Mouse (Mus musculus): ENCODE data around the gene Adap2. TPM values are rescaled to one million over a fixed set of nuclear protein-coding genes. Genes with fewer than 3 reads are reported as not detected.

Gene Adap2
- polyA plus RNA-seq, 1 experiment from 2014 or later, result 4.2 TPM

DNA sequence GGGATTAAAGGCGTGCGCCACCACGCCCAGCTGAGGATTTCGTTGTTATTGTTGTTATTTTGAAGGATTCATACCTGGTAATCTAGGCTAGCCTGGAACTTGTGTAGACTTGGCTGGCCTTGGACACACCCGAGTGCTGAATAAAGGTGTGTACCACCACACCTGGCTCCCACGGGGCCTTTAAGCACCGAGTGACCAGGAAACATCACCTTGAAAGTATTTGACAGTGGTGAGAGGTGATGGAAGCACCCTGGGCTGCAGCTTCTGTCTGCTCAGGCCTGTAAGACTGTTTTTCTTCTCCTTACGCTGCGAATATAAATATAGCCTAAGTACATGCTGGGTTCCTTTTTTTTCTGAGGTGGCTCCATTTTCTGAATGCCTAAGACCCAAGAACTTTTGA lies 14.2 kb downstream of the Adap2 start:
- Histone ChIP-seq H3K27ac (ENCODE audit: low read length) (no peak overlapping the region), H3K9me3 (replicated peaks; ENCODE audit: control insufficient read depth, low read length, poor library complexity, severe bottlenecking) (no peaks in the 10 kb centered on the region), H3K36me3 (ENCODE audit: control insufficient read depth, insufficient read depth, low read length) (no peaks in the 10 kb centered on the region), H3K4me3 (ENCODE audit: low read depth, low read length) (no peak overlapping the region), H3K4me2 (ENCODE audit: low read length) (no peak overlapping the region), H3K27me3 (ENCODE audit: control insufficient read depth, insufficient read depth, low read depth, low read length) (no peaks in the 10 kb centered on the region), H3K4me1 (ENCODE audit: control insufficient read depth, insufficient read depth, low read length) (no peaks in the 10 kb centered on the region), H3K9ac (ENCODE audit: low read depth, low read length) (no peak overlapping the region)
- ATAC-seq, result no peak
- WGBS, result 93% methylated on average over 9 of the region's 9 CpGs

GRCm38 (mm10) chr11:80168611-80169249 lies 14.8 kb downstream of the Adap2 start:
- H3K27me3 ChIP-seq (ENCODE audit: control insufficient read depth, insufficient read depth, low read depth, low read length), result no peaks in the 10 kb centered on the region
- H3K9me3 ChIP-seq (replicated peaks; ENCODE audit: control insufficient read depth, low read length, poor library complexity, severe bottlenecking), result no peaks in the 10 kb centered on the region
- H3K4me2 ChIP-seq (ENCODE audit: low read length), result no peak overlapping the region
- no peak overlapping the region for H3K4me3 ChIP-seq (ENCODE audit: low read depth, low read length)
- ATAC-seq, result no peak
- no peak overlapping the region for H3K27ac ChIP-seq (ENCODE audit: low read length)
- H3K36me3 ChIP-seq (ENCODE audit: control insufficient read depth, insufficient read depth, low read length), result no peaks in the 10 kb centered on the region
- no peak overlapping the region for H3K9ac ChIP-seq (ENCODE audit: low read depth, low read length)
- 85% methylated on average over 4 of the region's 4 CpGs for WGBS
- no peaks in the 10 kb centered on the region for H3K4me1 ChIP-seq (ENCODE audit: control insufficient read depth, insufficient read depth, low read length)

DNA sequence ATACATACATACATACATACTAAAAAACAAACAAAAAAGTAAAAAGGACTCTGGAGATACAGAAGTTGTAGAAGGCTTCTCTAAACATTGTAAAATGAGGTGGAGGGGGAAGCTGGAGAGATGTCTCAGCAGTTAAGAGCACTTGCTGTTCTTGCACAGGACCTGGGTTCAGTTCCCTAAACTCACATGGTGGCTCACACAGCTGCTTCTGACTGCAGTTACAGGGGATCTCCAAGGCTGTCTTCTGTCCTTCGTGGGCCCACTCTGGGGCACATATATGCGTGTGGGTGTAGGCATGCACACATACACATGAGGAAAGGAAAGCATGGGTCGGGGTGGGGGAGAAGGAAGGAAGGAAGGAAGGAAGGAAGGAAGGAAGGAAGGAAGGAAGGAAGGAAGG lies 15.7 kb downstream of the Adap2 start:
- no peak for ATAC-seq
- Histone ChIP-seq H3K4me1 (ENCODE audit: control insufficient read depth, insufficient read depth, low read length) (no peaks in the 10 kb centered on the region), H3K9ac (ENCODE audit: low read depth, low read length) (no peak overlapping the region), H3K4me3 (ENCODE audit: low read depth, low read length) (no peak overlapping the region), H3K9me3 (replicated peaks; ENCODE audit: control insufficient read depth, low read length, poor library complexity, severe bottlenecking) (no peaks in the 10 kb centered on the region), H3K27me3 (ENCODE audit: control insufficient read depth, insufficient read depth, low read depth, low read length) (no peaks in the 10 kb centered on the region), H3K27ac (ENCODE audit: low read length) (no peak overlapping the region), H3K36me3 (ENCODE audit: control insufficient read depth, insufficient read depth, low read length) (no peaks in the 10 kb centered on the region), H3K4me2 (ENCODE audit: low read length) (no peak overlapping the region)
- 83% methylated on average over 3 of the region's 3 CpGs for WGBS

DNA sequence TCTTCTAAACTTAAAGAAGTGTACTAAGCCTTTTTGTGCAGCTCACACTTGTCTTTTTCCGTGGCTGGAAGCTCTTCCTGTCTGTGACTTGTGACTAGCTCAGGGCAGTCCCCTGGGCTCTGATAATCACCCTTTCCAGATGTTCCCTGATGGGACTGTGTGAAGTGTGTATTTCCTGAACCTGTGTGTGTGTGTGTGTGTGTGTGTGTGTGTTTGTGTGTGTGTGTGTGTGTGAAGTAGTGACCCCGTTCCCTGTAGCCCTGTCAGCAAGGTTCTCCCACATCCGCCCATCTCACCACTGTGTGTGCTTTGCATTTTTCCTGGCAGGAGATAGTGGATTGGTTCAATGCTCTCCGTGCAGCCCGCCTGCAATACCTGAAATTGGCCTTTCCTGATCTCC lies 16.4 kb downstream of the Adap2 start:
- ATAC-seq, result no peak
- WGBS, result 86% methylated on average over 5 of the region's 5 CpGs

GRCm38 (mm10) chr11:80171884-80172283 lies 18.0 kb downstream of the Adap2 start:
- Histone ChIP-seq H3K9me3 (replicated peaks; ENCODE audit: control insufficient read depth, low read length, poor library complexity, severe bottlenecking) (no peaks in the 10 kb centered on the region), H3K4me1 (ENCODE audit: control insufficient read depth, insufficient read depth, low read length) (no peaks in the 10 kb centered on the region), H3K27me3 (ENCODE audit: control insufficient read depth, insufficient read depth, low read depth, low read length) (no peaks in the 10 kb centered on the region), H3K27ac (ENCODE audit: low read length) (no peak overlapping the region), H3K4me2 (ENCODE audit: low read length) (no peak overlapping the region), H3K4me3 (ENCODE audit: low read depth, low read length) (no peak overlapping the region), H3K9ac (ENCODE audit: low read depth, low read length) (no peak overlapping the region), H3K36me3 (ENCODE audit: control insufficient read depth, insufficient read depth, low read length) (no peaks in the 10 kb centered on the region)
- no peak for ATAC-seq
- 73% methylated on average over 4 of the region's 4 CpGs for WGBS

More for the DNA sequence above, 16.4 kb downstream of the Adap2 start:
- Histone ChIP-seq H3K9me3 (replicated peaks; ENCODE audit: control insufficient read depth, low read length, poor library complexity, severe bottlenecking) (no peaks in the 10 kb centered on the region), H3K9ac (ENCODE audit: low read depth, low read length) (no peak overlapping the region), H3K4me2 (ENCODE audit: low read length) (no peak overlapping the region), H3K4me1 (ENCODE audit: control insufficient read depth, insufficient read depth, low read length) (no peaks in the 10 kb centered on the region), H3K27me3 (ENCODE audit: control insufficient read depth, insufficient read depth, low read depth, low read length) (no peaks in the 10 kb centered on the region), H3K4me3 (ENCODE audit: low read depth, low read length) (no peak overlapping the region), H3K36me3 (ENCODE audit: control insufficient read depth, insufficient read depth, low read length) (no peaks in the 10 kb centered on the region), H3K27ac (ENCODE audit: low read length) (no peak overlapping the region)

- H3K36me3 ChIP-seq (ENCODE audit: control insufficient read depth, insufficient read depth, low read length), result no peaks in the 10 kb centered on the region
- no peak overlapping the region for H3K9ac ChIP-seq (ENCODE audit: low read depth, low read length)
- H3K4me1 ChIP-seq (ENCODE audit: control insufficient read depth, insufficient read depth, low read length), result no peaks in the 10 kb centered on the region
- H3K4me2 ChIP-seq (ENCODE audit: low read length), result no peak overlapping the region
- no peak overlapping the region for H3K27ac ChIP-seq (ENCODE audit: low read length)
- H3K9me3 ChIP-seq (replicated peaks; ENCODE audit: control insufficient read depth, low read length, poor library complexity, severe bottlenecking), result no peaks in the 10 kb centered on the region
- WGBS, result 82% methylated on average over 11 of the region's 11 CpGs
- no peak for ATAC-seq
- H3K27me3 ChIP-seq (ENCODE audit: control insufficient read depth, insufficient read depth, low read depth, low read length), result no peaks in the 10 kb centered on the region
- H3K4me3 ChIP-seq (ENCODE audit: low read depth, low read length), result no peak overlapping the region
These were observed 20.2 kb downstream of the Adap2 start for GRCm38 (mm10) chr11:80173963-80174670.

DNA sequence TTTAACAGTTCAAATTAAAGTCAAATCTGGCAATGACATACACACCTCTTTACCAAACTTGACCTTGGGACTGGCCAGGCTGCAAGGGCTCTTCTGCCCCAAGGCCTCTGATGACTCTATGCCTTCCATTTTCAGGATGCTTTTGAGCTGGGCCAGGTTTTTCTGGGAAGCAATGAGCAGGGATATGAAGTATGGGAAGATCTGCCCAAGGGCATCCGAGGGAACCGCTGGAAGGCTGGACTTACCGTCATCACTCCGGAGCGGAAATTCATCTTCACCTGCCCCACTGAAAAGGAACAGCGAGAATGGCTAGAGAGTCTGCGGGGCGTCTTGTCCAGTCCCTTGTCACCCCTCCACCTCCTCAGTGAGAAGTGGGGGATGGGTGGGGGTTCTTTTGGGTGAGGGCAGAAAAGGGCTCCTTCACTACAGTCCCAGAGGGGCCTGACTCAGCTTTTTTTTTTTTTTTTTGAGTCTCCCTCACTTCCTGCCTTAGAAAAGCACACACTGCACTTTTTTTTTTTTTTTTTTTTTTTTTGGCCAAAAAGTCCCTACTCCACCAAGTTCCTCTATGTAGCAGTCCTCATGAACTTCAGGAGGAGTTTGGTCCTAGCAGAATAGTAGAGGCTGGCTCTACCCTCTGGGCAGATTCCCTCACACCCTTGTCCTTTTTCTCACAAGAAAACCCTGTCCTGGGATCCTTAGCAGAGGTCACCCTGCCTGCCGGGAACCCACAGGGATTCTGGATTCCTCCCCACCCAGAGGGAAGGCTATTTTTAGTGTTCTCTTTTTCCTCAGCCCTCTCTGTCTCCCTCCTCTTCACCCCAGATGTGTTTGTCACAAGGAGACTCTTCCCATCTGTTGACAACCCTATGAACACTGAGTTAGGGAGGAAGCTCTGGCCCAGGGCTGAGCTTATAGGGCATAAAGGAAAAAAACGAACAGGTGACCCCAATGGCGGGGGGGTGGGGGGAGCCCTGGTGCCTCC lies 23.3 kb downstream of the Adap2 start:
- whole genome bisulfite sequencing, result 83% methylated on average over 11 of the region's 11 CpGs
- no peak for ATAC-seq
- H3K27ac ChIP-seq (ENCODE audit: low read length), result no peak overlapping the region

DNA sequence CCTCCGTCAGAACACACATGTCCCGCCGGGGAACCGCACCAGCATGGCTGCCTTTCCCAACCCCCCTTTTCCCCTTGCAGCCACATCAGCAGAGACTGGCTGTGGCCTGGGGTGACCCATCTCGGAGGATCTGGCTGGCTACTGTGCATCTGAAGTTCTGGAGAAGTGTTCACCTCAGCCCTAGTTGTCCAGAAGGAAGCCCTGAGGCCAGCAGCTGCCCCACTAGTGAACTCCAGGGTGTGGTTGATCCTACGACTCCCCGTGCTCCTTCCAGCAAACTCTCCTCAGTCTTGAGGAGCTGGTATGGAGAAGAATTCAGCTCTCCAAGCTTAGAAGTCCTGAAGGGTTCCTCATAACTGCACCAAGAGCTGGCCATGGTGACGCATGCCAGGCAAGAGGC lies 24.4 kb downstream of the Adap2 start:
- no peak overlapping the region for H3K27ac ChIP-seq (ENCODE audit: low read length)
- no peaks in the 10 kb centered on the region for H3K4me1 ChIP-seq (ENCODE audit: control insufficient read depth, insufficient read depth, low read length)
- ATAC-seq, result no peak
- H3K36me3 ChIP-seq (ENCODE audit: control insufficient read depth, insufficient read depth, low read length), result no peaks in the 10 kb centered on the region
- no peak overlapping the region for H3K9ac ChIP-seq (ENCODE audit: low read depth, low read length)
- H3K27me3 ChIP-seq (ENCODE audit: control insufficient read depth, insufficient read depth, low read depth, low read length), result no peaks in the 10 kb centered on the region
- no peak overlapping the region for H3K4me3 ChIP-seq (ENCODE audit: low read depth, low read length)
- no peaks in the 10 kb centered on the region for H3K9me3 ChIP-seq (replicated peaks; ENCODE audit: control insufficient read depth, low read length, poor library complexity, severe bottlenecking)
- no peak overlapping the region for H3K4me2 ChIP-seq (ENCODE audit: low read length)
- WGBS, result 90% methylated on average over 8 of the region's 8 CpGs

More for the DNA sequence above, 23.3 kb downstream of the Adap2 start:
- Histone ChIP-seq H3K9ac (ENCODE audit: low read depth, low read length) (no peak overlapping the region), H3K4me1 (ENCODE audit: control insufficient read depth, insufficient read depth, low read length) (no peaks in the 10 kb centered on the region), H3K27me3 (ENCODE audit: control insufficient read depth, insufficient read depth, low read depth, low read length) (no peaks in the 10 kb centered on the region), H3K4me2 (ENCODE audit: low read length) (no peak overlapping the region), H3K4me3 (ENCODE audit: low read depth, low read length) (no peak overlapping the region), H3K36me3 (ENCODE audit: control insufficient read depth, insufficient read depth, low read length) (no peaks in the 10 kb centered on the region), H3K9me3 (replicated peaks; ENCODE audit: control insufficient read depth, low read length, poor library complexity, severe bottlenecking) (no peaks in the 10 kb centered on the region)

All from midbrain, embryonic 16.5 days (tissue).